Mouse (Mus musculus) liver, adult 2 months (tissue): Measurements from ENCODE around the gene Gemin7. TPM values are rescaled to one million over a fixed set of nuclear protein-coding genes. Genes with fewer than 3 reads are reported as not detected.

Experiments used
- DNase-seq: peaks from one replicate; pipeline ENCODE4 v3.0.0-alpha.2; 2011; ENCODE audit warnings: low read depth, low spot score; ENCODE audit errors: extremely low read depth
- H3K27ac ChIP-seq: fragments of 200-500 bp; replicated peaks from 2 replicates; pipeline ENCODE4 v1.5.1; 2012; ENCODE audit warnings: low read depth, mild to moderate bottlenecking, control low read depth, inconsistent platforms, low read length; ENCODE audit not compliant: insufficient read depth
- H3K27me3 ChIP-seq: fragments of 200-500 bp; 2 replicates; pipeline ENCODE4 v1.6.1; 2012; ENCODE audit warnings: mild to moderate bottlenecking, moderate library complexity, low read length, inconsistent platforms; ENCODE audit not compliant: control insufficient read depth, insufficient read depth
- H3K36me3 ChIP-seq: fragments of 200-500 bp; 2 replicates; pipeline ENCODE4 v1.6.1; 2012; ENCODE audit warnings: low read length, inconsistent platforms; ENCODE audit not compliant: control insufficient read depth, insufficient read depth
- H3K4me1 ChIP-seq: fragments of 200-500 bp; 2 replicates; pipeline ENCODE4 v1.6.1; 2011; ENCODE audit warnings: low read length; ENCODE audit not compliant: control insufficient read depth, insufficient read depth
- H3K4me3 ChIP-seq: fragments of 200-500 bp; 2 replicates; pipeline ENCODE4 v1.5.1; 2011; ENCODE audit warnings: low read depth, mild to moderate bottlenecking, control low read depth, low read length, moderate library complexity; ENCODE audit not compliant: insufficient read depth
- H3K79me2 ChIP-seq: fragments of 200-500 bp; 2 replicates; pipeline ENCODE4 v1.6.1; 2012; ENCODE audit warnings: inconsistent platforms, mild to moderate bottlenecking, low read length, moderate library complexity; ENCODE audit not compliant: control insufficient read depth, insufficient read depth
- H3K9ac ChIP-seq: fragments of 200-500 bp; 2 replicates; pipeline ENCODE4 v1.6.1; 2012; ENCODE audit warnings: low read depth, mild to moderate bottlenecking, control low read depth, inconsistent platforms, low read length
- CTCF ChIP-seq: fragments of 200-500 bp; IDR thresholded peaks from 2 replicates; pipeline ENCODE4 v1.5.1; 2011; ENCODE audit warnings: low read depth, low read length, control low read depth
- POLR2A ChIP-seq: fragments of 200-500 bp; IDR thresholded peaks from 2 replicates; pipeline ENCODE4 v1.6.1; 2011; ENCODE audit warnings: low read length, control low read depth; ENCODE audit not compliant: insufficient read depth; ENCODE audit errors: extremely low read depth
- WGBS: fragments of 180-500 bp; shearing (Covaris S2); methylation state at CpG from one replicate; pipeline ENCODE4 v1.1.7; 2018; 5-methylcytosine and 5-hydroxymethylcytosine counted together
- polyA plus RNA-seq: library from polyadenylated mRNA; depleted of rRNA; stranded (reverse); fragments of >200 nt; gene quantifications from 2 replicates; pipeline ENCODE4 v1.2.3, GENCODE M21; 2012; rRNA removed
- total RNA-seq: library from RNA; depleted of rRNA; stranded (reverse); fragments of >200 nt; gene quantifications from 2 replicates; pipeline ENCODE4 v1.2.3, GENCODE M21; 2014; rRNA removed

Gene Gemin7
- total and polyA plus RNA-seq, 2 experiments: 31.2 to 61.6 TPM

DNA sequence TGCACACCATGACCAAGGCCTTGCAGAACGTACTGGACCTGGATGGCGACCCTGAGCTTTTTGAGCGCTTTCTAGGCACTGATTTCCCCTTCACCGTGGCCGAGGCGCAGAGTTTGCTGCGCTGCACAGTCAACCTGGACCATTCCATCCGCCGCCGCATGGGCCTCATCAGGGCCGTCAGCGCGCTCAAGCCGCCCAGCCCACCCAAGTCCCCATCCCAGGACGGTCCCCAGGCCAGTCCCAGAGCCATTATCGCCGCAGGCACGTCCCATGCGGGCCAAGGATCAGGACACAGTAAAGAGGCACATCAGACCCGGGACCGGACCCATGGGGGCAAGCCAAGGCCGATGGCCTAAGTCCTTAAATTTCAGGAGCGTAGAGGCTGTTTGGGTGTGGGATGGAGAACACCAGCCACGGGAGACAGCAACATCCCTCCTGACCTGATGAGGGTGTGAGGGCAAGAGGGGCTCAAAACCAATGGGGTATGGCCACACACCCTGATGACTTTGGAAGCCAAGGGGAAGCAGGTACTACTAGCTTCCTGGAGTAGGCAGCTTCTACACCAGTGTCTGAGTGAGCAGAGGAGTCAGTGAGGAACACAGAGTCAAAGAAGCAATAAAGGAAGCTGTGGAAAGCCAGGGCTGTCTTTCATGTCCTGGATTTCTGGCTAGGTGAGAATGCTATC, 52.8 kb downstream of the Gemin7 start:
- peaks cover 25% of the 10 kb centered on the region for H3K27me3 ChIP-seq
- no peaks in the 10 kb centered on the region for H3K79me2 ChIP-seq
- no peak overlapping the region for H3K9ac ChIP-seq
- no peaks in the 10 kb centered on the region for H3K36me3 ChIP-seq
- 20% methylated on average over 24 of the region's 24 CpGs for WGBS
- H3K27ac ChIP-seq: no peak overlapping the region
- H3K4me1 ChIP-seq: peaks cover 7% of the 10 kb centered on the region; the same call in 1 of the 2 replicates
- no peak for DNase-seq
- TF ChIP-seq POLR2A (no peak), CTCF (no peak)
- no peak overlapping the region for H3K4me3 ChIP-seq

DNA sequence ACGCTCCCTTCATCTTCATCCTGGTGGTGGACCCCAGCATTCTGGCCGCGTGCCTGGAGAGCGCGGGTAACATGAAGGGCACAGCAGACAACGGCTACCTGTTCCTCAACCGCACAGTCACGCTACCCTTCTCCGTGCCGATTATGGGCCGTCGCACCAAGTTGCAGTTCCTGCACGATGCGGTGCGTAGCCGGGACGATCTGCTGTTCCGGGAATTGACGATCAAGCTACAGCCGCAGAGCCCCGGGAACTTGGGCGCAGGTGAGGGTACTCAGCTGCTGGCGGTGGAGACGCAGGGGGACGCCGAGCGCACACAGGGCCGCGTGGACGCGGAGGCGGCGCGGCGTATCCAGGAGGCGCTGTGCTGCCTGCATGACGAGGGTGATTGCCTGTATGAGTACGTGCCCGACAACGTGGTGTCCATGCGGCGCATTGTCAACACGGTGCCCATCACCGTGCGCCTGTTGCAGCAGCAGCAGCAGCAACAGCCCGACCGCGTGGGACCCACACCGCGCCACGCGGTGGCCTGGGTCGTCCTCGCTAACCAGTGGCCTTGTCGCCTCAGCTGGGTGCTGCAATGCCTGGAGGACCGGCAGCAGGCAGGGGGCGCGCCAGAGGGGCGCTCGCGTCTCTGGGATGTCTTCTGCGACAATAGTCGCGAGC, 53.5 kb downstream of the Gemin7 start:
- no peaks in the 10 kb centered on the region for H3K79me2 ChIP-seq
- DNase-seq: no peak
- H3K27me3 ChIP-seq: peaks cover 25% of the 10 kb centered on the region
- peak overlapping the region; percentile 15; the same call in 1 of the 2 replicates for H3K9ac ChIP-seq
- peak overlapping the region; percentile 41; the same call in 1 of the 2 replicates for H3K4me3 ChIP-seq
- peaks cover 7% of the 10 kb centered on the region; the same call in 1 of the 2 replicates for H3K4me1 ChIP-seq
- 2% methylated on average over 64 of the region's 64 CpGs for WGBS
- H3K27ac ChIP-seq: no peak overlapping the region
- no peaks in the 10 kb centered on the region for H3K36me3 ChIP-seq
- TF ChIP-seq CTCF (peak; percentile 47), POLR2A (no peak)

DNA sequence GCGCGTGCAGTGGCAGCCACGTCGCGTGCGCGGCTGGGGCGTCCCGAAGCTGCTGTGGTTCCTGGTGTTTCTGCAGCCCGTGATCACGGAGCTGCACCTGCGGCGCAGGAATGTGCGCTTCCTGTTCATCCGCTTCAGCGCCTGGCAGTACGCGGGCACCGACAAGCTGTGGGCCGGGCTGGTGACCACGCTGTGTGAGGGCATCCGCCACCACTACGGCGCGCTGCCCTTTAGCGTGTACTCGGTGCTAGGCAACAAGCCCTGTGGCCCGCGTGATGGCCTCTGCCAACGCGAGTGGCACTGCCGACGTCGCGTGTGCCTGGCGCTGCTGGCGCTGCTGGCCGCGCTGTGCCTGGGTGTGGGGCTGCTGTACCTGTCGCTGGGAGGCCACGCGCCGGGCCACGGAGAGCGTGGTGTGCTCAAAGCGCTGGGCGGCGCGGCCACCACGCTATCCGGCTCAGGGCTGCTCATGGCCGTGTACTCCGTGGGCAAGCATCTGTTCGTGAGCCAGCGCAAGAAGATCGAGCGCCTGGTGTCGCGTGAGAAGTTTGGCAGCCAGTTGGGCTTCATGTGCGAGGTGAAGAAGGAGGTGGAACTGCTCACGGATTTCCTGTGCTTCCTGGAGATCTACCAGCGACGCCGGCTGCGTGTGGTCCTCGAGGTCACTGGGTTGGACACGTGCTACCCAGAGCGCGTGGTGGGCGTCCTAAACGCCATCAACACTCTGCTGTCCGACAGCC, 54.2 kb downstream of the Gemin7 start:
- H3K4me3 ChIP-seq: peak overlapping the region; percentile 41; the same call in 1 of the 2 replicates
- H3K9ac ChIP-seq: no peak overlapping the region
- no peak for DNase-seq
- H3K4me1 ChIP-seq: peaks cover 7% of the 10 kb centered on the region; the same call in 1 of the 2 replicates
- H3K36me3 ChIP-seq: no peaks in the 10 kb centered on the region
- no peak overlapping the region for H3K27ac ChIP-seq
- H3K27me3 ChIP-seq: peaks cover 27% of the 10 kb centered on the region
- TF ChIP-seq CTCF (no peak), POLR2A (no peak)
- H3K79me2 ChIP-seq: no peaks in the 10 kb centered on the region
- 12% methylated on average over 72 of the region's 72 CpGs for WGBS

DNA sequence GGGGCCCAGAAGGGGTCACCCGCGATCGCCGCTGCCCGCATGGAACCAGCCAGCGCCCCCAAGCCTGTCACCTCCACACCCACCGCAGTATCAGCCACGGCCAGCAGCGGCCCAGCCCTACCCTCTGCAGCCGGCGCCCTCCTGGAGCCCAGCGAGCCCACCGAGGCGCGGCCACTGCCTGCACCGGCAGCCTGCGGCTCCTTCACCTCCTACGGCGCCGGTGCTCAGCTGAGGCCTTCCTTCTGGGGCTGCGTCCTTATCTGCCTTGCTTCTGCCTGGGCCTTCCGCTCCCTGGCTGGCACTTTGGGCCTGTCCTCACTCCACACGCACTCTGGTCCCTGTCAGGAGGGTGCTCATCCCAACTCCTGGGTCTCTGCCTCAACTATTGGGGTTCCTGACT, 57.4 kb downstream of the Gemin7 start:
- H3K36me3 ChIP-seq: no peaks in the 10 kb centered on the region
- H3K9ac ChIP-seq: no peak overlapping the region
- TF ChIP-seq POLR2A: no peak
- no peak for TF ChIP-seq CTCF
- no peak for DNase-seq
- H3K4me3 ChIP-seq: no peak overlapping the region
- peaks cover 27% of the 10 kb centered on the region for H3K27me3 ChIP-seq
- peaks cover 7% of the 10 kb centered on the region; the same call in 1 of the 2 replicates for H3K4me1 ChIP-seq
- 21% methylated on average over 22 of the region's 23 CpGs for WGBS
- H3K79me2 ChIP-seq: no peaks in the 10 kb centered on the region
- no peak overlapping the region for H3K27ac ChIP-seq

DNA sequence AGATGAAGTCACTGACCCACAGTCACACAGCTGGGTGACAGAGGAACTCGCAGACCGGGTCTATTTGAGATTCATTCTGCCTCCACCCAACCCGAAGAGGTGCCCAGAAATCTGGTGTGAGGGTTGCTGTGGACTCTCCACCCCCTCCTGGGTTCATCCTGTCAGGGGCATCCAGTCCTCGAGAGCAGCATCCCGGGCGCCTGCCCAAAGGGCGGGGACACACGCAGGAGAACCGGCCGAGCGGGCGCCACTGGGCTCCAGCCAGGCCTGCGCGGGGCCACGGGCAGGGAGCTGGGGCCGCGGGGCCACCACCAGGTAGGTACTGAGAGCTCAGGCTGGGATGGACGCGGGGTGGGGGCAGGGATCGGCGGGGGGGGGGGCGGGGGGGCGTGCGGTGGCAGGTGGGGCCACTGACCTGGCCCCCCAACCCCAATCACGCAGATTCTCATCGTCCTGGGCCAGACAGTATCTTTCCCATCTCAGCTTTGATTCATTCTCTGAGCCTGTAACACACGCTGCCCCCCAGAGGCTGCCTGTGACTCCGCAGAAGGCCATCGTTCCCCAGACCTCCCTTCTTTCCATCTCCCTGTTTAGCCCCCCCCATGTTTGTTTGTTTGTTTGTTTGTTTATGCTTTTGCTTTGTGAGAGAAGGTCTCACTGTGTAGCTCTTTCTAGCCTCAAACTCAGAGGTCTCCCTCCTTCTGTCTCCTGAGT, 59.6 kb downstream of the Gemin7 start, which contains the start of gene Nkpd1:
TSS of gene Nkpd1 (plus strand) at position 187 of the 714 bp plus-strand sequence.
- 5% methylated on average over 22 of the region's 29 CpGs for WGBS
- H3K36me3 ChIP-seq: no peaks in the 10 kb centered on the region
- H3K27me3 ChIP-seq: peaks cover 10% of the 10 kb centered on the region
- no peaks in the 10 kb centered on the region for H3K4me1 ChIP-seq
- no peak within 1 kb of the TSS for H3K4me3 ChIP-seq
- H3K27ac ChIP-seq: no peak within 1 kb of the TSS
- no peak for DNase-seq
- H3K9ac ChIP-seq: no peak within 1 kb of the TSS
- TF ChIP-seq POLR2A: no peak
- TF ChIP-seq CTCF: peak; percentile 63
- H3K79me2 ChIP-seq: no peaks in the 10 kb centered on the region

Other genes starting within 250 kb of the Gemin7 start
- 6.5 and 6.6 TPM in 2 replicates for gene Ercc1, start 232.8 kb downstream of the Gemin7 start, total RNA-seq
- gene Ercc1, start 232.8 kb downstream of the Gemin7 start, polyA plus RNA-seq: 8.5 and 9.4 TPM in 2 replicates
- 1.3 and 1.7 TPM in 2 replicates for gene Cd3eap, start 218.1 kb downstream of the Gemin7 start, total RNA-seq
- 6.5 and 7.0 TPM in 2 replicates for gene Cd3eap, start 218.1 kb downstream of the Gemin7 start, polyA plus RNA-seq
- 0.18 and 0.20 TPM in 2 replicates for gene Ppp1r13l, start 217.8 kb downstream of the Gemin7 start, total RNA-seq
- gene Ppp1r13l, start 217.8 kb downstream of the Gemin7 start, polyA plus RNA-seq: 3.0 and 4.6 TPM in 2 replicates
- gene Ercc2, start 195.6 kb downstream of the Gemin7 start, total RNA-seq: 8.7 and 9.4 TPM in 2 replicates
- gene Ercc2, start 195.6 kb downstream of the Gemin7 start, polyA plus RNA-seq: 18.7 and 26.8 TPM in 2 replicates
- 0.37 TPM in 1 of 2 replicates, not detected in the other for gene Klc3, start 173.5 kb downstream of the Gemin7 start, total RNA-seq
- gene Klc3, start 173.5 kb downstream of the Gemin7 start, polyA plus RNA-seq: 0.17 and 0.24 TPM in 2 replicates
- 0.07 and 11.0 TPM in 2 replicates for gene Ckm, start 172.8 kb downstream of the Gemin7 start, total RNA-seq
- 0.16 and 0.18 TPM in 2 replicates for gene Ckm, start 172.8 kb downstream of the Gemin7 start, polyA plus RNA-seq
- gene Mark4, start 118.8 kb downstream of the Gemin7 start, total RNA-seq: 1.8 and 2.8 TPM in 2 replicates
- gene Mark4, start 118.8 kb downstream of the Gemin7 start, polyA plus RNA-seq: 4.9 and 6.4 TPM in 2 replicates
- gene Exoc3l2, start 114.3 kb downstream of the Gemin7 start, total RNA-seq: 2.1 and 2.2 TPM in 2 replicates
- 5.1 and 5.8 TPM in 2 replicates for gene Exoc3l2, start 114.3 kb downstream of the Gemin7 start, polyA plus RNA-seq
- 2.8 and 3.9 TPM in 2 replicates for gene Bloc1s3, start 69.2 kb downstream of the Gemin7 start, total RNA-seq
- gene Bloc1s3, start 69.2 kb downstream of the Gemin7 start, polyA plus RNA-seq: 6.2 and 7.3 TPM in 2 replicates
- gene Trappc6a, start 69.2 kb downstream of the Gemin7 start, total RNA-seq: 19.9 and 25.5 TPM in 2 replicates
- 58.0 and 58.2 TPM in 2 replicates for gene Trappc6a, start 69.2 kb downstream of the Gemin7 start, polyA plus RNA-seq
- not detected in 2 replicates for gene Nkpd1, start 59.8 kb downstream of the Gemin7 start, total RNA-seq
- gene Nkpd1, start 59.8 kb downstream of the Gemin7 start, polyA plus RNA-seq: not detected in 2 replicates
- 25.0 and 25.6 TPM in 2 replicates for gene Ppp1r37, start 14.5 kb downstream of the Gemin7 start, total RNA-seq
- gene Ppp1r37, start 14.5 kb downstream of the Gemin7 start, polyA plus RNA-seq: 82.3 and 84.2 TPM in 2 replicates
- 0.40 and 0.83 TPM in 2 replicates for gene Zfp296, start 308 bp downstream of the Gemin7 start, total RNA-seq
- 0.93 and 1.3 TPM in 2 replicates for gene Zfp296, start 308 bp downstream of the Gemin7 start, polyA plus RNA-seq
- 4.9 and 5.3 TPM in 2 replicates for gene Clasrp, start 26.9 kb upstream of the Gemin7 start, total RNA-seq
- gene Clasrp, start 26.9 kb upstream of the Gemin7 start, polyA plus RNA-seq: 18.0 and 24.8 TPM in 2 replicates
- gene Relb, start 51.8 kb upstream of the Gemin7 start, total RNA-seq: 1.3 and 2.3 TPM in 2 replicates
- 1.5 and 3.3 TPM in 2 replicates for gene Relb, start 51.8 kb upstream of the Gemin7 start, polyA plus RNA-seq
- gene Clptm1, start 87.4 kb upstream of the Gemin7 start, total RNA-seq: 49.8 and 77.8 TPM in 2 replicates
- 67.3 and 79.9 TPM in 2 replicates for gene Clptm1, start 87.4 kb upstream of the Gemin7 start, polyA plus RNA-seq
- gene Apoc2, start 100.3 kb upstream of the Gemin7 start, total RNA-seq: 283 and 389 TPM in 2 replicates
- gene Apoc2, start 100.3 kb upstream of the Gemin7 start, polyA plus RNA-seq: 221 and 425 TPM in 2 replicates
- gene Gm44805, start 103.8 kb upstream of the Gemin7 start, total RNA-seq: 38.2 and 45.8 TPM in 2 replicates
- 86.3 and 159 TPM in 2 replicates for gene Gm44805, start 103.8 kb upstream of the Gemin7 start, polyA plus RNA-seq
- 2,758 and 2,845 TPM in 2 replicates for gene Apoc4, start 103.9 kb upstream of the Gemin7 start, total RNA-seq
- 3,664 and 4,159 TPM in 2 replicates for gene Apoc4, start 103.9 kb upstream of the Gemin7 start, polyA plus RNA-seq
- 7,017 and 7,765 TPM in 2 replicates for gene Apoc1, start 115.1 kb upstream of the Gemin7 start, total RNA-seq
- 5,801 and 8,240 TPM in 2 replicates for gene Apoc1, start 115.1 kb upstream of the Gemin7 start, polyA plus RNA-seq
- 23,407 and 25,019 TPM in 2 replicates for gene Apoe, start 121.6 kb upstream of the Gemin7 start, total RNA-seq
- gene Apoe, start 121.6 kb upstream of the Gemin7 start, polyA plus RNA-seq: 39,394 and 43,401 TPM in 2 replicates
- gene Tomm40, start 137.8 kb upstream of the Gemin7 start, total RNA-seq: 22.3 and 26.9 TPM in 2 replicates
- 48.7 and 56.2 TPM in 2 replicates for gene Tomm40, start 137.8 kb upstream of the Gemin7 start, polyA plus RNA-seq
- 17.8 and 18.9 TPM in 2 replicates for gene Nectin2, start 172.9 kb upstream of the Gemin7 start, total RNA-seq
- 57.4 and 68.7 TPM in 2 replicates for gene Nectin2, start 172.9 kb upstream of the Gemin7 start, polyA plus RNA-seq
- gene Bcam, start 193.4 kb upstream of the Gemin7 start, total RNA-seq: 2.3 and 2.5 TPM in 2 replicates
- gene Bcam, start 193.4 kb upstream of the Gemin7 start, polyA plus RNA-seq: 4.8 and 5.4 TPM in 2 replicates
- gene Cblc, start 219.2 kb upstream of the Gemin7 start, total RNA-seq: 17.4 and 17.8 TPM in 2 replicates
- gene Cblc, start 219.2 kb upstream of the Gemin7 start, polyA plus RNA-seq: 23.0 and 23.5 TPM in 2 replicates
- gene Bcl3, start 245.2 kb upstream of the Gemin7 start, total RNA-seq: 3.0 and 7.4 TPM in 2 replicates
- 72.8 and 76.8 TPM in 2 replicates for gene Bcl3, start 245.2 kb upstream of the Gemin7 start, polyA plus RNA-seq